Mouse (Mus musculus) NIH3T3 (cell line): ENCODE measurements at regions not wholly inside any gene's neighbourhood (a gene's known extent, or its start where the extent isn't known, plus 50 kb on each side); places are given as distances from the start of the nearest gene placed in this dataset.
"Not testable (repeated sequence)": the region's sequence is repeated elsewhere in the genome, so short reads cannot be mapped to it uniquely, and the experiment has no call there.

Source experiments
- DNase-seq: peaks from one replicate; pipeline ENCODE4 v3.0.0-alpha.2; 2012; ENCODE audit warnings: low read depth

GRCm38 (mm10) chr13:7007091-7007490 lies 358.5 kb upstream of the Pfkp start:
- DNase-seq, result no peak

DNA sequence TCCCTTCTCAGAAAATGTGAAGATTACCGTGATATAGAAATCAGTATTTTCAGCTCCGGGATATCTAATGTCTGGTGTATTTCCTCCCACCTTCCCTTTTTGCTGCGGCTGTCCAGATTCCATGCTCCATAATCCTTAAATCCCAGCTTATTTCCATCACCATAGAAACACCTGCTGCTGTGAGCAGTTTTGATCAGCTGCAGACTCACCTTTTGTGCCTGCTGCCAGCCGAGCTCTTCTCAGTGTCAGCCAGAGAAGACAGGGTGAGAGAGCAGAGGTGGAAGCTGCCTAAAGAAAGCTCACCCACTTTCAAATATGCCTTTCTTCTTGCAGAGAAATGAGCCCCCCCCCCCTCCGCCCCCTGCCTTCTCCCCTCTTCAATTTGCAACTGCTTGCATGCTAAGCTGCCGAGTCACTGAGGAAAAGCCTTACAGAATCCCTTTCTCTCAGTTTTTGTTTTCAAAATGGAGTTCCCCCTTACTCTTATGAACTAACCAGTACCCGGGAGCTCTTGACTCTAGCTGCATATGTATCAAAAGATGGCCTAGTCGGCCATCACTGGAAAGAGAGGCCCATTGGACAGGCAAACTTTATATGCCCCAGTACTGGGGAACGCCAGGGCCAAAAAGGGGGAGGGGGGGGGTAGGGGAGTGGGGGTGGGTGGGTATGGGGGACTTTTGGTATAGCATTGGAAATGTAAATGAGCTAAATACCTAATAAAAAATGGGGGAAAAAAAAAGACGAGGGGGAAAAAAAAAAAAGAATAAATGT lies 350.1 kb upstream of the Pfkp start:
- DNase-seq, result not testable (repeated sequence)

- no peak for DNase-seq
These were observed 349.5 kb upstream of the Pfkp start for GRCm38 (mm10) chr13:6998094-6998493.

DNA sequence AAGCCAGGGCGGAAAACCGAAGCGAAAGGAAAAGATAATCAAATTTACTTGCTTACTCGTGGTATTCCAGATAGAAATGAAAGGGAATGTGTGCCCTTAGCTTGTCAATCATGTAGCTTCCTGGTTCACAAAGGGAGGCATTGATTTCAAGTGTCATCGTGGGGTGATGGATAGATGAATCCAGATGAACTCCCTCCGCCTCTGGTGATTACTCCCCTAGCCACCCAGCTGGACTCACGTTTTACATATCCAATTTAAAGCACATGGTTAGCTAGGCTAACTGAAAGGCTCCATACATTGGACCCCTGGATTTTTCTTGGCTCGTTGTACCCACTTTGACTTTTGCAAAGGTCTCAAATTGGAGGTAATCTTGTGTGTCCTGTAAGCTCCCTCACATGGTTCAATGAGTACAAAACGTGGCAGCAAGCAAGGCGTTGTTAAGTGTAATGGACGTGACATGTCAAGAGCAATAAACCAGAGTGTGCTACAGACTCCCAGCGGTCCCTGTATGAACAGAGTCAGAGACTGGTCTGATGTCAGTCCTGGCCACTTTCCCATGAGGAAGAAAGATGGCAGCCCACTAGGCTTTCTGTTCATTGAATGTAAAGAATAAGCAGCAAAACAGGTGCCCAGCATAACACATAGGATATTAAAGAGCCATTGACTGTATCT lies 343.9 kb upstream of the Pfkp start:
- no peak for DNase-seq

GRCm38 (mm10) chr13:6991714-6992113 lies 343.1 kb upstream of the Pfkp start:
- no peak for DNase-seq

DNA sequence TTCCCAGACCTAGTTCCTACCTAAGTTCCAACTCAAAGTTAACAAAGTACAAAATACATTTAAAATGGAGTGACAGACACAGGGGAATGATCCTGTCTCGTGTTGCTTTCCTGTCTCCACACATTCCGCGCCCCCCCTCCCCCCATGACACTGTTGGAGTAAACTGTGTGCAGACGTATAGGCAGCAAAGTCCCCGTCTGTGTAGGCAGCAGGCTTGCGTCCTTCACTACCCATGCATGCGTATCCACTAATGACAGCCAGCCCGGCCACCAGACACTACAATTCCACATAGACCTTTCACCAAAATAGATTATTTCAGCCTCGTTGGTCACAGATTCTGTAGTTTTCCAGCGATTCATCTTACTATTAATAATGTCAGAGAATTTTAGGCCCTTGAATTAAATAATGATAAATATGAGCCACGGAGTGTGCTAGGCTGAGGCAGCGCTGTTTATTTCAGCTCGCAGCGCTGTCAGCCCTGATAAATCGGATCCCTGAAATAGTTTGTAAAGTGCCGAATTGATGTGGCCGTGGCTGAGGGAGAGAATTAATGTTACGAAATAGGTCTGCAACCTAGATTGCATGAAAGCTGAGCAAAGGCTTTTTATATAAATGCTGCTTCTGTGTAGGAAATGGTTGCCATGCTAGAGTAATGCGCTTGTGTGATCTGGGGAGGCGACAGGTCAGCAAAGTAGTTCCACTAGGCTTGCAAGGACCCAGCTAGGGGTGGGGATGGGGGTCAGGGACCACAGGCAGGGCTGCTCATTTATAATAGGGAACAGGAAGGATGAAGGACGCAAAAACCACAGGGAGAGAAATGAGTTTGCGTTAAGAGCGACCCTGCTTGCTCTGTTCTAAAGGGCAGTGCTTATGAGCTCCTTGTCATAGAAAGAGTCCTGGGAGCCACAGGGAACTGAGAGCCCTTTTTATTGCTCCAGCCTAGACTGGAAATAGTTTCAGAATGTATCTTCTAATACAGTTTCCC lies 336.7 kb upstream of the Pfkp start:
- no peak for DNase-seq

- no peak for DNase-seq
These were observed 307.1 kb upstream of the Pfkp start for GRCm38 (mm10) chr13:6955713-6956112.

- no peak for DNase-seq
These were observed 275.6 kb upstream of the Pfkp start for GRCm38 (mm10) chr13:6924136-6924535.

DNA sequence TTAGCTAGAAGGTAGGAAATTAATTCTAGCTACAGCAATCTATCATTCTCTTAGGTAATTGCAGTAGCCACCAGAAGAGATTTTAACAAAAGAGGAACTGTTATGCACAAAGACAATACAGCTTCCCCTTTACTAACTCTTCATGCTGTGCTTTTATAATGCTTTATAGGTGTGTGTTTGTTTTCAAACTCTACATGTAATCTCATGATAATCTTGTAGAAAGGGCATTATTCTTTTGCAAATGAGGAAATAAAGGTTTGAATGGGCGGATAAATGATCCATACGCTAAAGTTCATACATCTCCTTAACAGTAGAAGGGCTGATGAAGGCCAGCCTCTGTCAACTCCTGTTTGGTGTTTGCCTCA lies 273.8 kb upstream of the Pfkp start:
- no peak for DNase-seq

DNA sequence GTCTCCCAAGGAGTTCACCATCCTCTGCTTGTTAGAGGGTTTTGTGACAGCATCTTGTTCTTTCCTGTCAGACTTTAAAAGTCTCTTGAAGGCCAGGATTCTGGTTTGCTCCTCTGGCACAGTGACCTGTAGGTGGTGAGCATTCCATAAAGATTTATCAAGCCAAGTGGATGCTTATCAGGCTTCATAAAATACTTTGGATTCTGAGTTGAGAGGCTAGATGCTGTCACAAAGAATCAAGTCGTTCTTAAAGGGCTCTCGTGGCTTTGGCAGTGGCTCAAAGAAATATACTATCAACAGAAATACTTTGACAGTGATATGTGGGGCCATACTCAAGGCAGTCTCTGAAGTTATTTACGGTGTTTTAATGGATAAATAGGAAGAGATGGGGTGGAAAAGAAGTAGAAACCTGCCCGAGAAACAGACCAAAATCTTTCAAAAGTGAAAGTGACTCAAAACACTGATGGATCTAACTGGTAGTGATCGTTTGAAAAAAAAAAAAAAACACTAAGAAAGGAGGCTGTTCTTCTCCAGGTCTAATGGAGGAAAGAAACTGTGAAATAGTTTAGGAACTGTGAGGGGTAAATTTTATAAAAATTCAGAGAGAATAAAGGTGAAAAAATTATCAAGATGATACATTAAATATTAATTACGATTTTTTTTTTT lies 273.2 kb upstream of the Pfkp start:
- DNase-seq, result no peak

- no peak for DNase-seq
These were observed 257.4 kb upstream of the Pfkp start for GRCm38 (mm10) chr13:6906000-6906399.

- DNase-seq, result no peak
These were observed 253.1 kb upstream of the Pfkp start for GRCm38 (mm10) chr13:6901682-6902081.

GRCm38 (mm10) chr13:6897666-6898065 lies 249.1 kb upstream of the Pfkp start:
- DNase-seq, result peak; percentile 3

DNA sequence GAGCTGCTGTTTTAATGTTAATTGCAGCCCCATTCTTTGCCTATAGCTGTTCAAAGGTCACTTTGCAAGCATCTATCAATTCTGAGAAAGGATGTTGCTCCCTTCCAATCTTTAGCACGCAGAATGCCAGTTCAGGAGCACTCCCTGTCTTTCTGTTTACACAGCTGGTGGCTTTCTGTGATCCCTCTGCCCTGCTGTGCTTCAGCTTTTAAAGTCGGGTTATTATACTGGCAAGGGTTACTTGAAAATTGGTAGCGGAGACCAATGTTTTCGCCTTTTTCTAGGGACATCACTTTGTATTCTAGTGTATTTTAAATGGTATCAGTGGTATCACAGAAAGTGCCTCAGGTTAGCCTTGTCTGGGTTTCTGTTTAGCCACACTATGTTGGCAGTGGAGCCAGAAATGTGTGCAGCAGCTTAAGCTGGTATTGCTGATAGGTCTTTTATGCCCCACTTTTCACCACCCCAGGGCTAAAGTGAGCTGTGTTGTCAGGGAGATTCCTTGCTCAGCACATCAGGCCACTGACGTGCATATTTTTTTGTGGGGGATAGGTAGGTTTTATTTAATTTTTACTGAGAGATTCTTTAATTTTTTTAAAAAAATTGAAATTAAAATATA lies 243.0 kb upstream of the Pfkp start:
- no peak for DNase-seq

DNA sequence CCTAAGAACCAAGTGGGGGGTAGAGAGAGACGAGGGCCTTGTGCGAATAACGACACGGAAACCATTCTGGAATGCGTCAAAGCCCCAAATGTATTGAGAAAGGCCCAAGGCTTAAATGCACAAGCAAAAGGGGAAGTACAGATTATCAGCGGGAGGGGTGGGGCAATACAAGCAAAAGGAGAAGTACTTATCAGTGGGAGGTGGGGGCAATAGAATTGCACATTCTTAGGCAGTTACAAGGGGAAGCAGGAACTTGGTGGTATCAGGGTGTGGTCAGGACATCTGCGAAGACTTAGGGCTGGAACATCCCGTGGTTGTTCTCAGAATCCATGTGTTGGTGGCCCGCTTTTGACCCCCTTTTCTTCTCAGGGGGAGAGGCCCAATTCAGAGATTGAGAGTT lies 240.9 kb upstream of the Pfkp start:
- not testable (repeated sequence) for DNase-seq

- DNase-seq, result no peak
These were observed 239.8 kb upstream of the Pfkp start for GRCm38 (mm10) chr13:6888381-6888780.

- no peak for DNase-seq
These were observed 228.7 kb upstream of the Pfkp start for GRCm38 (mm10) chr13:6877018-6877901.

GRCm38 (mm10) chr13:6862186-6862585 lies 213.6 kb upstream of the Pfkp start:
- peak; percentile 1 for DNase-seq

DNA sequence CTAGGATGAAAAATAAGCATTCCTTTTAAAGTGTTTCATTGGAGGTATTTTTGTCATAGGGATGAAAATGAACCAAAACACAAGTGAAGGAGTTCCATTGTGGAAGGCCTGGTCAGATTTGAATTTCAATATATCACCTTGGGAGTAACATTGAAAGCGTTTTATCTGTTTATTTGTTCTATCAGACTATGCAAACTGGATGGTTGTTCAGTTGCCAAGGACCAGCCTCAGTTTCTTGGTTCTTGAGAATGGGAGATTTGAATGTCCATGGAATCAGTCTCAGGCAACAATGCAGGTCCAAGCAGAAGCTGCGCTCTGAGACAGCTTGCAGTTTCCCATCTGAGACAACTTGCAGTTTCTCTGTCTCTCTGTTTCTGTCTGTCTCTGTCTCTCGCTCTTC lies 211.0 kb upstream of the Pfkp start:
- DNase-seq, result no peak
